Mouse (Mus musculus): ENCODE measurements at regions not wholly inside any gene's neighbourhood (a gene's known extent, or its start where the extent isn't known, plus 50 kb on each side); places are given as distances from the start of the nearest gene placed in this dataset.

DNA sequence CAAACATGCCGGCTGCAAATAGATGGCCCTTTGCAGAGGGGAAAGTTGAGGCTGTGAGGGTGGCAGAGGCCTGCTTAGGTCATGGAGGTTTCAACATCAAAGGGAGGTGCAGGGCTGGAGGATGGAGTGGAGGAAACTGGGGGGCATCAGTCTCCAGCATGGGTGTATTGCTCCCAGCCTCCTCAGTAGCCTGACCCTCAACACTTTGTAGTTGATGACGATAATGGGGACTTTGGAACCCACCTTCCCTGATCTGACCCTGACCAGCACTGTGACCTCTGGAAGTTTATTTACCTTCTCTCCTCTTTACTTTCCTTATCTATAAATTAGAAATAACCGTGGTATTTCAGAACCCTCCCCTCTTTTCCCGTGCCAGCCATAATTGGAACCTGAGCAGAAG lies 56.2 kb downstream of the Gm26897 start:
- Histone ChIP-seq H3K9me3 (replicated peaks; ENCODE audit: control insufficient read depth, low read length) (no peaks in the 10 kb centered on the region), H3K27ac (ENCODE audit: low read depth, low read length) (no peak overlapping the region), H3K4me1 (ENCODE audit: control insufficient read depth, insufficient read depth, low read length) (no peaks in the 10 kb centered on the region), H3K4me3 (ENCODE audit: low read depth, low read length) (no peak overlapping the region), H3K4me2 (ENCODE audit: low read length) (no peak overlapping the region), H3K27me3 (replicated peaks; ENCODE audit: control insufficient read depth, insufficient read depth, low read length) (no peaks in the 10 kb centered on the region), H3K36me3 (ENCODE audit: control insufficient read depth, insufficient read depth, low read length) (no peaks in the 10 kb centered on the region), H3K9ac (ENCODE audit: low read length) (no peak overlapping the region)
- 72% methylated on average over 4 of the region's 4 CpGs for WGBS
- ATAC-seq (no peak), DNase-seq (ENCODE audit: low spot score) (no peak)

DNA sequence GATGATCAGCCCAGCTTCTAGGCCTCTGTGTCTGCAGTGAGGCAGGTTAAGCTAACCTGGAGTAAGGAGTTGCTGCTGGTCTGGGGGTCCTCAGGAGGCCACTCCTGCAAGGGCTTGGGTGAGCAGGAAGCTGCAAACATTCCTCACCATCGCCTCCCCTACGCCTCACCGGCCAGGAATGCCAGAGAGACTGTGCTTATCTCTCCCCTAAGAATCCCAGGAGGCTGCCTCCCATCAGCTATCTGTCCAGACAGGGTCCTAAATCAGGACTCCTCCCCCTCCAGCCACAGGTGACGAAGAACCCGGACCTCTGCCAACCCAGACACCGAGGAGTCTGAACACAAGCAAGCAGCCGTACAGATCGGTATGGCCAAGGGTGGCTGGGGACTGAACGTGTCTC lies 56.8 kb downstream of the Gm26897 start:
- WGBS: 83% methylated on average over 9 of the region's 9 CpGs
- no peak overlapping the region for H3K4me3 ChIP-seq (ENCODE audit: low read depth, low read length)

DNA sequence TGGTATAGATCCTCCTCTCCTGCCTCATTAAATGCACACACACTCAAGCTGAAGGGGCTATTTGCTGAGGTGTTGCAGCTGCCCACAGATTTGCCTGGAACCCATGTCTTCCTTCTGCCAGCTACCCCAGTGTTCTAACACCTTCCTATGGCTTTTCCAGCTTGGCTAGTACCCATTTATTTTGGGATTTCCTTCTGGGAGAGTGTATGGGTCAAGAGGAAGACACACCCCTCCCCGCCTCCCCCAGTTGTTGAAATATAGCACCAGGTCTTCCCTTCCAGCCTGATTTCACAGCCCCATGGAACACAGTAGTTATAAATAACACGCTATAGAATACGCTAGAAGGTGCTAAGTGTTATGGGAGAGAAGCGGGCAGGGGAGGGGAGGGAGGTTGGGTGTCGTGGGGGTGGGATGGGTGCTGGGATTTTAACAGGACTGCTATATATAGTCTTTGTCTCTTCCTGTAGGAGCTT lies 57.4 kb downstream of the Gm26897 start:
- H3K9me3 ChIP-seq (replicated peaks; ENCODE audit: control insufficient read depth, low read length): no peaks in the 10 kb centered on the region
- no peak overlapping the region for H3K4me3 ChIP-seq (ENCODE audit: low read depth, low read length)
- 89% methylated on average over 5 of the region's 5 CpGs for WGBS
- no peaks in the 10 kb centered on the region for H3K36me3 ChIP-seq (ENCODE audit: control insufficient read depth, insufficient read depth, low read length)
- ATAC-seq (no peak), DNase-seq (ENCODE audit: low spot score) (no peak)
- H3K27ac ChIP-seq (ENCODE audit: low read depth, low read length): no peak overlapping the region
- no peak overlapping the region for H3K4me2 ChIP-seq (ENCODE audit: low read length)
- no peak overlapping the region for H3K9ac ChIP-seq (ENCODE audit: low read length)
- no peaks in the 10 kb centered on the region for H3K4me1 ChIP-seq (ENCODE audit: control insufficient read depth, insufficient read depth, low read length)
- H3K27me3 ChIP-seq (replicated peaks; ENCODE audit: control insufficient read depth, insufficient read depth, low read length): no peaks in the 10 kb centered on the region

More for the DNA sequence above, 56.8 kb downstream of the Gm26897 start:
- H3K9ac ChIP-seq (ENCODE audit: low read length): no peak overlapping the region
- no peak overlapping the region for H3K4me2 ChIP-seq (ENCODE audit: low read length)
- ATAC-seq (no peak), DNase-seq (ENCODE audit: low spot score) (no peak)
- no peaks in the 10 kb centered on the region for H3K4me1 ChIP-seq (ENCODE audit: control insufficient read depth, insufficient read depth, low read length)
- no peaks in the 10 kb centered on the region for H3K36me3 ChIP-seq (ENCODE audit: control insufficient read depth, insufficient read depth, low read length)
- H3K27me3 ChIP-seq (replicated peaks; ENCODE audit: control insufficient read depth, insufficient read depth, low read length): no peaks in the 10 kb centered on the region
- no peaks in the 10 kb centered on the region for H3K9me3 ChIP-seq (replicated peaks; ENCODE audit: control insufficient read depth, low read length)
- no peak overlapping the region for H3K27ac ChIP-seq (ENCODE audit: low read depth, low read length)

DNA sequence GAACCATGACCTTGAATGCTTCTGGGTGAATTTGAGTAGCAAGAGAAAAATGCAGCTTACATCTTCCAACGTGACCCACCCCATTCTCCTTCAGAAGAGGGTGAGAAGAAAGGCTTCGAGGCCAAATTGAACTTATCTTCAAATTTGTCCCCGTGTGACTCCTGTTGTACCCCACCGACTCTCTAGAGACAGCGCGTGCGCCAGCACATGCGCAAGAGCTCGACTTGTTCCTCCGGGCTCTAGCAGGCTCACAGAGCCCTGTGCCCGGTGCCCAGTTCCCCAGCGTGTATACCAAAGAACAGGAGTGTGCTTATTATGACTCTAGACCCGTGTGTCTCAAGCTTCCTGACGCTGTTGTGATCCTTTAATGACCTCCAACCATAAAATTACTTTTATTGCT lies 59.0 kb downstream of the Gm26897 start:
- Histone ChIP-seq H3K27ac (ENCODE audit: low read depth, low read length) (no peak overlapping the region), H3K36me3 (ENCODE audit: control insufficient read depth, insufficient read depth, low read length) (no peaks in the 10 kb centered on the region), H3K4me2 (ENCODE audit: low read length) (no peak overlapping the region), H3K4me1 (ENCODE audit: control insufficient read depth, insufficient read depth, low read length) (no peaks in the 10 kb centered on the region), H3K4me3 (ENCODE audit: low read depth, low read length) (no peak overlapping the region), H3K27me3 (replicated peaks; ENCODE audit: control insufficient read depth, insufficient read depth, low read length) (no peaks in the 10 kb centered on the region), H3K9ac (ENCODE audit: low read length) (no peak overlapping the region), H3K9me3 (replicated peaks; ENCODE audit: control insufficient read depth, low read length) (no peaks in the 10 kb centered on the region)
- 88% methylated on average over 14 of the region's 14 CpGs for WGBS
- ATAC-seq (no peak), DNase-seq (ENCODE audit: low spot score) (no peak)

DNA sequence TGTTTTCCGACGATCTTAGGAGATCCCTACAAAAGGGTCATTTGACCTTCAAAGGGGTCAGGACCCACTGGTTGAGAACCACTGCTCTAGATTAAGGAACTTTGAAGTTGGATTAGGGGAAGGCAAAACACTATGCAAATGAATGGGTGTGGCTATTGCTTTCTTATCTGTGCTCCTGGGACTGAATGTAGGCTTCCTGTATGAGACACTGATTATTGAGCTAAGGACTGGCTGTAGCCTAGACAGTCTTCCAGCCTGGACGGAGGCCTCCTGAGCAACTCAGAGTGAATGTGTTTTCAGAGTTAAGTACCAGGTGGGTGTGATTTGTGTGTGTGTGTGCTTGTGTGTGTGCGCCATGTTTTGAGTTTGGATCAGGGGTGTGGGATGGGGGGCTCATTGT lies 59.5 kb downstream of the Gm26897 start:
- WGBS: 78% methylated on average over 4 of the region's 4 CpGs

DNA sequence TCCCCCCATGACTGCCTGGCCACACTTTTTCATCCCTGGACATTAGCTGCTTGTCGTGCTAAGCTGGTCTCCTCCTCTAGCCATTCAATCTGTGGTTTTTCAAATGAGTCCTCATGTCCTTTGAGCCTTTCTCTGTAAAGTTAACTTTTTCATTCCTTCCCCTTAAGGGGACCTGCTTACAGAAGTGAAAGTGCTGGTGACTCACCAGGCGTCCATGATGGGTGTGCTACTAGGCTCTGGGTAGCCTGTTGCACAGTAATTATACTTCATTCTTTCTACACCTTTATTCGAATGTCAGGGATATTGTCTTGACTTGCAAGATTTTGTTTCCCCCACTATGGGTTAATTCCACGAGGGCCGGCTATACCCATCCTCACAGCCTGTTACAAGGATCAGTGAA lies 63.2 kb downstream of the Gm26897 start:
- no peaks in the 10 kb centered on the region for H3K27me3 ChIP-seq (replicated peaks; ENCODE audit: control insufficient read depth, insufficient read depth, low read length)
- ATAC-seq (no peak), DNase-seq (ENCODE audit: low spot score) (no peak)
- no peaks in the 10 kb centered on the region for H3K9me3 ChIP-seq (replicated peaks; ENCODE audit: control insufficient read depth, low read length)
- no peaks in the 10 kb centered on the region for H3K36me3 ChIP-seq (ENCODE audit: control insufficient read depth, insufficient read depth, low read length)
- H3K4me3 ChIP-seq (ENCODE audit: low read depth, low read length): no peak overlapping the region
- H3K27ac ChIP-seq (ENCODE audit: low read depth, low read length): no peak overlapping the region
- WGBS: 81% methylated on average over 5 of the region's 5 CpGs
- H3K4me2 ChIP-seq (ENCODE audit: low read length): no peak overlapping the region
- no peak overlapping the region for H3K9ac ChIP-seq (ENCODE audit: low read length)
- H3K4me1 ChIP-seq (ENCODE audit: control insufficient read depth, insufficient read depth, low read length): no peaks in the 10 kb centered on the region

More for the DNA sequence above, 59.5 kb downstream of the Gm26897 start:
- no peak overlapping the region for H3K9ac ChIP-seq (ENCODE audit: low read length)
- H3K4me3 ChIP-seq (ENCODE audit: low read depth, low read length): no peak overlapping the region
- H3K36me3 ChIP-seq (ENCODE audit: control insufficient read depth, insufficient read depth, low read length): no peaks in the 10 kb centered on the region
- no peak overlapping the region for H3K4me2 ChIP-seq (ENCODE audit: low read length)
- no peaks in the 10 kb centered on the region for H3K4me1 ChIP-seq (ENCODE audit: control insufficient read depth, insufficient read depth, low read length)
- no peaks in the 10 kb centered on the region for H3K27me3 ChIP-seq (replicated peaks; ENCODE audit: control insufficient read depth, insufficient read depth, low read length)
- H3K9me3 ChIP-seq (replicated peaks; ENCODE audit: control insufficient read depth, low read length): no peaks in the 10 kb centered on the region
- DNase-seq (ENCODE audit: low spot score) (no peak), ATAC-seq (no peak)
- H3K27ac ChIP-seq (ENCODE audit: low read depth, low read length): no peak overlapping the region

DNA sequence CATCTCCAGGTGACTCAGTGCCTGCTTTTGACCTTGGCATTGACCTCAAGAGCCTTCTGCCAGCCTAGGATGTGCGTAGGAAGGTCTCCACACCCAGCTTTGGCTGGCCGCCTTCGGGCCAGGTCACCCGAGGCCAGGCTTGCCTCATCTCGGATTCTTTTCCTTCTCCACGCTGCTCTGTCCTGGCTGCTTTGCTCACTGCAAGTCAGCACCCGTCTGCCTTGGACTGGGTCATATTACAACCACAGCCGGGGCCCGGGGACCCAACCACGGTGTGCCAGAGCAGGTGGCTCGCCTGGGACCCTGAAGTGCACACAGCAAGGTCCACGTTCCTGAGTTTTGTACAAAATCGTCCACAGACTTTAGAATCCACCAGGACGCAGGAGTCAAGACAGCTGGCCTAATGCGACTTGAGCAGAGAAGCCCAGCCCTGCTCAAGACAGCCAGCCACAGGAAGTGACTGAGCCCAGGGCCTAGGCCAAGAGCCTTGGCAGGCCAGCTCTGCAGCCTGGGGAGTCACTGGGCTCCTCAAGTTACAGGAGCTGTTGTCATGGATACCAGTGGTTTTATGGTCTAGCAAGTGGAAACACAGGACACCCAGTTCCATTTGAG lies 66.1 kb downstream of the Gm26897 start:
- whole genome bisulfite sequencing: 60% methylated on average over 15 of the region's 15 CpGs
- ATAC-seq: no peak

DNA sequence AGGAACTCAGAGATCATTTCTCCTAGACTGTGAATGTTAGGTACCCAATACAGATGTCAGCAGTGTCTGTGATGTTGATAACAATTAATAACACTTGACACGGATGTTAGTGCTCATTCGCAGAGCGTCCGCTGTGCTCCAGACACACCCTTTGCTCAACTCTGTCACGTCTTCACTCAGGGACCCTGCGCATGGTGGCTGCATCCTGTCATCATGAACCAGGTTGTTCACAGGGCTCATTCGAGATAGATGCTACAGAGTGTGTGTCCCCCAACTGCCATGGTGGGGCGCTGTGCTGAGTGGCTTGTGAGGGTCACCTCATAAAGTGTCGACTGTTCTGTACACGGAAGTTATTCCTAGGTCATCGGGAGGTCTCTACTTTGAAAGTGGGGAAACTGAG lies 66.8 kb downstream of the Gm26897 start:
- no peaks in the 10 kb centered on the region for H3K9me3 ChIP-seq (replicated peaks; ENCODE audit: control insufficient read depth, low read length)
- H3K27ac ChIP-seq (ENCODE audit: low read depth, low read length): no peak overlapping the region
- no peak overlapping the region for H3K4me2 ChIP-seq (ENCODE audit: low read length)
- DNase-seq (ENCODE audit: low spot score): no peak
- ATAC-seq: no peak
- H3K4me3 ChIP-seq (ENCODE audit: low read depth, low read length): no peak overlapping the region
- H3K27me3 ChIP-seq (replicated peaks; ENCODE audit: control insufficient read depth, insufficient read depth, low read length): no peaks in the 10 kb centered on the region
- H3K4me1 ChIP-seq (ENCODE audit: control insufficient read depth, insufficient read depth, low read length): no peaks in the 10 kb centered on the region
- WGBS: 87% methylated on average over 11 of the region's 11 CpGs
- H3K9ac ChIP-seq (ENCODE audit: low read length): no peak overlapping the region
- no peaks in the 10 kb centered on the region for H3K36me3 ChIP-seq (ENCODE audit: control insufficient read depth, insufficient read depth, low read length)

More for the DNA sequence above, 66.1 kb downstream of the Gm26897 start:
- DNase-seq (ENCODE audit: low spot score): no peak
- Histone ChIP-seq H3K4me2 (ENCODE audit: low read length) (no peak overlapping the region), H3K36me3 (ENCODE audit: control insufficient read depth, insufficient read depth, low read length) (no peaks in the 10 kb centered on the region), H3K4me3 (ENCODE audit: low read depth, low read length) (no peak overlapping the region), H3K9me3 (replicated peaks; ENCODE audit: control insufficient read depth, low read length) (no peaks in the 10 kb centered on the region), H3K4me1 (ENCODE audit: control insufficient read depth, insufficient read depth, low read length) (no peaks in the 10 kb centered on the region), H3K27me3 (replicated peaks; ENCODE audit: control insufficient read depth, insufficient read depth, low read length) (no peaks in the 10 kb centered on the region), H3K27ac (ENCODE audit: low read depth, low read length) (no peak overlapping the region), H3K9ac (ENCODE audit: low read length) (no peak overlapping the region)

DNA sequence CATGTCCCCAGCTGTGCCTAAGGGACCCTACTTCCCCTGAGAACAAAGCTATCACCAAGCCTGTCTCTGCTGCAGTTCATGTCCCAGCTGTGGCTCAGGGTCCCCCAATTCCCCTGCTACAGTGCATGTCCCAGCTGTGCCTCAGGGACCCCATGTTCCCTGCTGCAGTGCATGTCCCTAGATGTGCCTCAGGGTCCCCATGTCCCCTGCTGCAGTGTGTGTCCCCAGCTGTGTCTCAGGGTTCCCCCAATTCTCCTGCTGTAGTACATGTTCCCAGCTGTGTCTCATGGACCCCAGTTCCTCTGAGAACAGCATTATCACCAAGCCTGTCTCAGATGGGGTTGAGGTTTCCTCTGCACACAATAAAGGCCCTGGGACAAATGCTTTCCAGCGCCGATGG lies 67.3 kb downstream of the Gm26897 start:
- no peak overlapping the region for H3K9ac ChIP-seq (ENCODE audit: low read length)
- no peak for DNase-seq (ENCODE audit: low spot score)
- no peak overlapping the region for H3K27ac ChIP-seq (ENCODE audit: low read depth, low read length)
- H3K27me3 ChIP-seq (replicated peaks; ENCODE audit: control insufficient read depth, insufficient read depth, low read length): no peaks in the 10 kb centered on the region
- no peaks in the 10 kb centered on the region for H3K36me3 ChIP-seq (ENCODE audit: control insufficient read depth, insufficient read depth, low read length)
- no peak overlapping the region for H3K4me2 ChIP-seq (ENCODE audit: low read length)
- WGBS: 87% methylated on average over 2 of the region's 2 CpGs
- no peak overlapping the region for H3K4me3 ChIP-seq (ENCODE audit: low read depth, low read length)
- no peak for ATAC-seq
- no peaks in the 10 kb centered on the region for H3K4me1 ChIP-seq (ENCODE audit: control insufficient read depth, insufficient read depth, low read length)
- H3K9me3 ChIP-seq (replicated peaks; ENCODE audit: control insufficient read depth, low read length): no peaks in the 10 kb centered on the region
